In the genomic region with DNA sequence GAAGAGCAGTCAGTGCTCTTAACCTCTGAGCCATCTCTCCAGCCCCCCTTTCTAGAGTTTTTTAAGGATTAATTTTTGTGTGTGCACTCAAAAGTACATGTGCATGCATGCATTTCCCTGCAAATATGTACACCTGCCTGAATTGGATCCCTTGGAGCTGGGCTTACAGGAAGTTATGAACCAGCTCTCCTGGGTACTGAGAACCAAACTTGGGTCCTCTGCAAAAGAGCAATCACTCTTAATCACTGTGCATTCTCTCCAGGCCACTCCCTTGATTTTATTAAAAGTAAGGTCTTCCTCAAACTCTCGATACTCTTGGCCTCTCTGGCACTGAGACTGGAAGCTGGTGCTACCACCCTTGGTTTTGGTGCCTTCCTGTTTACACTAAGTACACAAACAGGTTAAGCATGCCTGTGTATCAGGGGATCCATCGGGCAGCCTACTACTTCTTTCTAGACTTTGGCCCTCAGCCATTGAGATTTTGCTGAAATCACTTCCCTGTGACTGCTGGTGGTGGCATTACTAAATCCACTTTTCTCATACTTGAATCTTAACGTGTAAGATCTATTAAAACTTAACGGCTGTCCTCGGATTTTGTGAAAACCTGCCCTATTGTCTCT, we compare ENCODE assay signal across 18 mouse cellular contexts. TPM values are rescaled to one million over a fixed set of nuclear protein-coding genes. Genes with fewer than 3 reads are reported as not detected.
DNase-seq lines count a peak whose midpoint lies in the region; ATAC-seq and TF ChIP-seq lines count a peak whose summit lies in the region.
"Had no signal": no experiment of that assay in that cellular context is flagged by ENCODE, and none has a peak within 500 bp of the region (broad histone marks: within the 10 kb centered on the region; RNA-seq: fewer than 3 reads in every experiment).

No protein-coding gene starts in this region.

- no peak for ATAC-seq in midbrain, embryonic 11.5 days (ENCODE audit: low FRiP score)
- ATAC-seq in intestine, embryonic 15.5 days, result peak; percentile 23; the same call in 1 of the 2 replicates
- peak; percentile 45; the same call in 1 of the 2 replicates for ATAC-seq in stomach, postnatal 0 days (ENCODE audit: low FRiP score, low TSS enrichment)
- ATAC-seq: forebrain, embryonic 16.5 days had no signal

- peaks cover 16% of the 10 kb centered on the region for H3K79me2 ChIP-seq in MEL (ENCODE audit: control insufficient read depth, insufficient read depth, low read length, poor library complexity)

- no peaks in the 10 kb centered on the region for H3K27me3 ChIP-seq in midbrain, embryonic 11.5 days (ENCODE audit: control insufficient read depth, insufficient read depth, low read length)
- no peaks in the 10 kb centered on the region for H3K27me3 ChIP-seq in midbrain, embryonic 10.5 days (ENCODE audit: low read depth, poor library complexity, severe bottlenecking)
- H3K27me3 ChIP-seq in MEL (ENCODE audit: control insufficient read depth in 1 of 2, insufficient read depth in 2 of 2, low read length in 2 of 2), result no peaks in the 10 kb centered on the region
- no peaks in the 10 kb centered on the region for H3K27me3 ChIP-seq in intestine, embryonic 15.5 days (replicated peaks)
- H3K27me3 ChIP-seq in stomach, postnatal 0 days (ENCODE audit: control insufficient read depth, insufficient read depth, low read length), result no peaks in the 10 kb centered on the region
- H3K27me3 ChIP-seq: CH12.LX; embryonic facial prominence, embryonic 13.5 days; forebrain, embryonic 12.5 days; heart, embryonic 13.5 days had no signal

- WGBS in midbrain, embryonic 11.5 days, result 92% methylated on average over 5 of the region's 5 CpGs
- 92% methylated on average over 5 of the region's 5 CpGs for WGBS in midbrain, embryonic 10.5 days
- WGBS in intestine, embryonic 15.5 days, result 76% methylated on average over 5 of the region's 5 CpGs
- WGBS in stomach, postnatal 0 days, result 70% methylated on average over 5 of the region's 5 CpGs

- TF ChIP-seq CTCF in MEL (IDR thresholded peaks at IDR 0.05 in 2 of 3, conservative IDR thresholded peaks at IDR 0.05 in 1 of 3; ENCODE audit: control insufficient read depth in 1 of 3, insufficient read depth in 1 of 3, low read depth in 2 of 3, low read length in 3 of 3, poor library complexity in 1 of 3, severe bottlenecking in 1 of 3), result no peak
- no peak for TF ChIP-seq CTCF in stomach, postnatal 0 days (IDR thresholded peaks at IDR 0.05; ENCODE audit: low read depth)

- peak; percentile 62 for DNase-seq in midbrain, embryonic 11.5 days (ENCODE audit: low spot score, missing footprints)
- no peak for DNase-seq in midbrain, embryonic 10.5 days (ENCODE audit: low spot score)
- DNase-seq in MEL (ENCODE audit: low read depth, low spot score), result no peak
- DNase-seq in stomach, postnatal 0 days (ENCODE audit: low spot score), result no peak
- DNase-seq in frontal cortex, adult 2 months (ENCODE audit: extremely low spot score in 1 of 2, low spot score in 1 of 2), result no peak
- DNase-seq: adrenal gland, adult 2 months; adrenal gland, postnatal 25 days; cerebellum, adult 18-20 months; cerebellum, adult 9-11 months; cerebellum, postnatal 36 days; gastrocnemius, postnatal 14 days; heart, postnatal 36 days had no signal

- no peak for TF ChIP-seq RAD21 in MEL (IDR thresholded peaks at IDR 0.05; ENCODE audit: low read depth, low read length)

- TF ChIP-seq EP300 in MEL (IDR thresholded peaks at IDR 0.05; ENCODE audit: low read depth in 1 of 2, low read length in 2 of 2), result no peak
- no peak for TF ChIP-seq EP300 in stomach, postnatal 0 days (optimal IDR thresholded peaks at IDR 0.05)

- TF ChIP-seq POLR2A in MEL (IDR thresholded peaks at IDR 0.05; ENCODE audit: control insufficient read depth in 1 of 2, insufficient read depth in 1 of 2, low read depth in 1 of 2, low read length in 2 of 2, poor library complexity in 1 of 2), result 0 out of 4 replicates have a peak, but pooled peaks of 1 of the 2 experiments have one; percentile 30

- peaks cover 6% of the 10 kb centered on the region for H3K4me1 ChIP-seq in midbrain, embryonic 11.5 days (ENCODE audit: control insufficient read depth, insufficient read depth, low read length)
- peaks cover 10% of the 10 kb centered on the region for H3K4me1 ChIP-seq in midbrain, embryonic 10.5 days
- H3K4me1 ChIP-seq in MEL (ENCODE audit: control insufficient read depth in 1 of 2, insufficient read depth in 2 of 2, low read length in 2 of 2), result peaks cover 0 to 4% of the 10 kb centered on the region in 2 experiments; a peak in 1 of 4 replicates
- peaks cover 5% of the 10 kb centered on the region; the same call in 1 of the 2 replicates for H3K4me1 ChIP-seq in intestine, embryonic 15.5 days (replicated peaks)
- H3K4me1 ChIP-seq in stomach, postnatal 0 days (replicated peaks; ENCODE audit: control insufficient read depth, insufficient read depth), result no peaks in the 10 kb centered on the region

- no peaks in the 10 kb centered on the region for H3K9me3 ChIP-seq in midbrain, embryonic 11.5 days (ENCODE audit: control insufficient read depth, low read length)
- no peaks in the 10 kb centered on the region for H3K9me3 ChIP-seq in midbrain, embryonic 10.5 days (replicated peaks)
- H3K9me3 ChIP-seq in MEL (replicated peaks; ENCODE audit: insufficient read depth, low read length), result no peaks in the 10 kb centered on the region
- H3K9me3 ChIP-seq in intestine, embryonic 15.5 days, result no peaks in the 10 kb centered on the region
- no peaks in the 10 kb centered on the region for H3K9me3 ChIP-seq in stomach, postnatal 0 days (ENCODE audit: control insufficient read depth, low read length)
- H3K9me3 ChIP-seq: embryonic facial prominence, embryonic 13.5 days; forebrain, embryonic 12.5 days; heart, embryonic 13.5 days had no signal

- H3K4me2 ChIP-seq in midbrain, embryonic 11.5 days, result no peak overlapping the region
- H3K4me2 ChIP-seq in intestine, embryonic 15.5 days (replicated peaks), result no peak overlapping the region
- H3K4me2 ChIP-seq in stomach, postnatal 0 days (replicated peaks; ENCODE audit: low read depth), result no peak overlapping the region
- H3K4me2 ChIP-seq: embryonic facial prominence, embryonic 13.5 days; forebrain, embryonic 12.5 days; heart, embryonic 13.5 days had no signal

- no peak overlapping the region for H3K9ac ChIP-seq in midbrain, embryonic 11.5 days (ENCODE audit: low read length)
- no peak overlapping the region for H3K9ac ChIP-seq in MEL (ENCODE audit: control insufficient read depth, low read depth, low read length, poor library complexity, severe bottlenecking)
- no peak overlapping the region for H3K9ac ChIP-seq in intestine, embryonic 15.5 days
- no peak overlapping the region for H3K9ac ChIP-seq in stomach, postnatal 0 days (ENCODE audit: low read length)
- H3K9ac ChIP-seq: embryonic facial prominence, embryonic 13.5 days; forebrain, embryonic 12.5 days; heart, embryonic 13.5 days had no signal

- H3K27ac ChIP-seq in midbrain, embryonic 11.5 days (ENCODE audit: low read depth, low read length), result no peak overlapping the region
- H3K27ac ChIP-seq in midbrain, embryonic 10.5 days (replicated peaks), result no peak overlapping the region
- H3K27ac ChIP-seq in MEL (ENCODE audit: control insufficient read depth, low read depth, low read length), result no peak overlapping the region
- 0 out of 2 replicates have a peak overlapping the region, but pooled peaks have one; percentile 6 for H3K27ac ChIP-seq in intestine, embryonic 15.5 days
- H3K27ac ChIP-seq in stomach, postnatal 0 days (replicated peaks), result no peak overlapping the region
- H3K27ac ChIP-seq: embryonic facial prominence, embryonic 13.5 days; forebrain, embryonic 12.5 days; heart, embryonic 13.5 days had no signal

- H3K36me3 ChIP-seq in midbrain, embryonic 11.5 days (ENCODE audit: control insufficient read depth, insufficient read depth, low read length), result peaks cover 25% of the 10 kb centered on the region
- peaks cover 76% of the 10 kb centered on the region for H3K36me3 ChIP-seq in midbrain, embryonic 10.5 days
- peaks cover 5 to 8% of the 10 kb centered on the region in 2 experiments for H3K36me3 ChIP-seq in MEL (ENCODE audit: control insufficient read depth in 1 of 2, insufficient read depth in 2 of 2, low read length in 2 of 2)
- H3K36me3 ChIP-seq in intestine, embryonic 15.5 days, result peaks cover 37% of the 10 kb centered on the region
- H3K36me3 ChIP-seq in stomach, postnatal 0 days (ENCODE audit: control insufficient read depth, insufficient read depth, low read length), result peaks cover 22% of the 10 kb centered on the region

- H3K4me3 ChIP-seq in midbrain, embryonic 11.5 days (ENCODE audit: low read depth, low read length), result no peak overlapping the region
- no peak overlapping the region for H3K4me3 ChIP-seq in midbrain, embryonic 10.5 days
- H3K4me3 ChIP-seq in MEL (ENCODE audit: control insufficient read depth in 1 of 2, insufficient read depth in 1 of 2, low read depth in 2 of 2, low read length in 2 of 2), result no peak overlapping the region
- no peak overlapping the region for H3K4me3 ChIP-seq in intestine, embryonic 15.5 days (replicated peaks)
- H3K4me3 ChIP-seq in stomach, postnatal 0 days (ENCODE audit: low read depth, low read length), result no peak overlapping the region
- H3K4me3 ChIP-seq: embryonic facial prominence, embryonic 13.5 days; forebrain, embryonic 12.5 days; heart, embryonic 13.5 days had no signal

TF ChIP-seq in MEL, 35 proteins besides CTCF, POLR2A, EP300 and RAD21 (continues in another document):
- no peak for TF ChIP-seq TCF12 (IDR thresholded peaks at IDR 0.05; ENCODE audit: low read depth, low read length)

RNA-seq across cellular contexts. Expression of a gene that starts 4.5 kb away (rescaled TPM):
- polyA plus RNA-seq in midbrain, embryonic 11.5 days (2014; fragmentation: Nextera tagmentation; extraction: Ambion mirVana), result 44.2 and 45.9 TPM in 2 replicates
- polyA plus RNA-seq in midbrain, embryonic 10.5 days (2016; fragmentation: Nextera tagmentation; extraction: Ambion mirVana), result 48.0 and 54.1 TPM in 2 replicates
- 43.3 TPM in 2 replicates for total RNA-seq in MEL (2012; rRNA removed)
- 100 to 1,000 TPM in 1 of 2 experiments, not detected in 1; 143 TPM for polyA plus RNA-seq in MEL (2012; ENCODE audit: insufficient read depth in 1 of 2, insufficient read length in 2 of 2, low read depth in 1 of 2, low replicate concordance in 2 of 2, missing spikeins in 1 of 2)
- polyA plus RNA-seq in intestine, embryonic 15.5 days (2015; fragmentation: Nextera tagmentation; extraction: Ambion mirVana), result 41.7 and 48.8 TPM in 2 replicates
- 30.5 and 31.7 TPM in 2 replicates for polyA plus RNA-seq in stomach, postnatal 0 days (2015; fragmentation: Nextera tagmentation; extraction: Ambion mirVana)
- polyA plus RNA-seq in frontal cortex, adult 2 months (2012; rRNA removed), result 76.2 and 76.8 TPM in 2 replicates

RNA-seq across cellular contexts. Expression of a gene that starts 52.4 kb away (rescaled TPM):
- polyA plus RNA-seq in midbrain, embryonic 11.5 days (2014; fragmentation: Nextera tagmentation; extraction: Ambion mirVana), result 4.3 and 4.7 TPM in 2 replicates
- polyA plus RNA-seq in midbrain, embryonic 10.5 days (2016; fragmentation: Nextera tagmentation; extraction: Ambion mirVana), result 4.5 and 5.9 TPM in 2 replicates
- total RNA-seq in MEL (2012; rRNA removed), result 20.1 and 42.4 TPM in 2 replicates
- polyA plus RNA-seq in MEL (2012; ENCODE audit: insufficient read depth in 1 of 2, insufficient read length in 2 of 2, low read depth in 1 of 2, low replicate concordance in 2 of 2, missing spikeins in 1 of 2), result 10 to 100 TPM in 1 of 2 experiments, not detected in 1; 65.6 TPM
- 51.0 and 56.3 TPM in 2 replicates for polyA plus RNA-seq in intestine, embryonic 15.5 days (2015; fragmentation: Nextera tagmentation; extraction: Ambion mirVana)
- polyA plus RNA-seq in stomach, postnatal 0 days (2015; fragmentation: Nextera tagmentation; extraction: Ambion mirVana), result 9.3 and 9.5 TPM in 2 replicates
- polyA plus RNA-seq in frontal cortex, adult 2 months (2012; rRNA removed), result 2.9 and 3.3 TPM in 2 replicates
